Mouse (Mus musculus) embryonic fibroblast, embryonic 13.5 days (primary cell): ENCODE data around the gene Ranbp3.

Experiments used
- CTCF ChIP-seq: IDR thresholded peaks from 2 replicates; pipeline ENCODE4 v1.5.1; 2011; ENCODE audit warnings: mild to moderate bottlenecking, control low read depth, low read length, moderate library complexity, borderline replicate concordance; ENCODE audit not compliant: insufficient read depth
- POLR2A ChIP-seq: IDR thresholded peaks from 2 replicates; pipeline ENCODE4 v1.6.1; 2011; ENCODE audit warnings: low read depth, mild to moderate bottlenecking, control low read depth, low read length, moderate library complexity

- TF ChIP-seq CTCF (no peak), POLR2A (no peak)
Observed at GRCm38 (mm10) chr17:56736534-56736933, 63.4 kb downstream of the Ranbp3 start.
